Mouse (Mus musculus): ENCODE results near the gene Syk. TPM values are rescaled to one million over a fixed set of nuclear protein-coding genes. Genes with fewer than 3 reads are reported as not detected.

Gene Syk
- 1.5 and 1.7 TPM in 2 replicates for polyA plus RNA-seq (2015; fragmentation: Nextera tagmentation; extraction: Ambion mirVana)

DNA sequence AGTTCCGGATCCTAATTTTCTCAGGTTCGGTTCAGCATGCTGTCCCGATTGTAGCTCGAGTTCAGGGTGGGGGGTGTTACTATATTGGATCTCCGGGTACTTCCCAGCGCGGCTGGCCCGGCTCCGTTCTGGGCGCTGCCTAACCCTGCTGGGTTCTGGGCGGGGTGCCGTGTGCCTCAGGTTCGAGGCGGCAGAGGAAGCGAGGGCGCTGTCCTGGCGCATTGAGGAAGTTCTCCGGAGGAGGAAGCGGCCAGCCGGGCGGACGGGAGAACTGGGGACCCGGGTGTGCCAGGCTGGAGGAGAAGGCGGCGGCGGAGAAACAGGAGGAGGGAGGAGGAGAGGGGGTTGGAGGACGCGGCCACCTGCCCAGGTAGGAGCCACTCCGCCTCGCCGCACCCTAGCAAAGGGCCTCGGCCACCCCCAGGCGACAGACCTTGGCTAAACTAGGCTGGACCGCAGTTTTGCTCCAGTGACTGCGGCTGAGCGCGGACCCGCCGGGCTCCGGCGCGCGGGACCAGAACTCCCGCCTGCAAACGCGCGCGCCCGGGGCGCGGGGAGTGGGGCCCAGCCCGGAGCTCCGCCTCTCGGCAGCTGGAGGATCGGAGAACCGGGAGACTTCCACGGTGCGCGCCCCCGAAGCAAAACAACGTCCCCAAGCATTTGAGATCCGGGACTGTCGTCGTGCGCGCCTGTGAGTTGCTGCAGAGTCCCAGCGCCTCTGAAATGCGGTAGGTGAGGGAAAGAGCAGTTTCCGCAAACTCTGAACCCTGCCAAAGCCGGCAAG, at the start of gene Syk:
TSS of gene Syk (plus strand) at position 296 of the 784 bp plus-strand sequence.
- peak within 1 kb of the TSS; percentile 63 for H3K9ac ChIP-seq
- under 1% methylated on average over 68 of the region's 70 CpGs for WGBS
- peak within 1 kb of the TSS; percentile 93 for H3K4me2 ChIP-seq
- peak; percentile 50; the same call in 1 of the 2 replicates for ATAC-seq (ENCODE audit: low read depth)
- H3K4me3 ChIP-seq, result peak within 1 kb of the TSS; percentile 53
- H3K9me3 ChIP-seq, result no peaks in the 10 kb centered on the region
- H3K27ac ChIP-seq (replicated peaks), result no peak within 1 kb of the TSS
- H3K27me3 ChIP-seq, result peaks cover 35% of the 10 kb centered on the region
- peaks cover 11% of the 10 kb centered on the region for H3K4me1 ChIP-seq (replicated peaks)
- H3K36me3 ChIP-seq, result no peaks in the 10 kb centered on the region

DNA sequence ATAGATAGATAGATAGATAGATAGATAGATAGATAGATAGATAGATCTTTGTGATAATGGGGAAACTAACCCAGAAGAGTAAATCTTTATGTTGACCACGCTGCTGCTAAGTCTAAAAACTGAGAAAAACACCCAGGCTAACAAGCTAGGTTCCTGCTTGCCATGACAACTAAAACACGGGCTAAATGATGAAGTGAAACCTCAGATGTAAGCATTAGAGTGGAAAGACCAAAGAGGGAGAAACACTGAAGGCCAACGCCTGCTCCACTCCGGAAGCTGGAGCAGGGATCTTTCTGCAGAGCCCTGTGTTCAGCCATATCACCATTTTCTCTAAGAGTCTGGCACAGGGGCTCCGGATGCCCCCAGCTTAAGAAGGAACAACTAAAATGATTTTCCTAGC, 49.3 kb upstream of the Syk start:
- WGBS, result 80% methylated on average over 5 of the region's 5 CpGs
- Histone ChIP-seq H3K9me3 (no peaks in the 10 kb centered on the region), H3K4me1 (replicated peaks) (peaks cover 10% of the 10 kb centered on the region), H3K36me3 (no peaks in the 10 kb centered on the region), H3K9ac (no peak overlapping the region), H3K27ac (replicated peaks) (no peak overlapping the region), H3K4me2 (no peak overlapping the region), H3K27me3 (peaks cover 16% of the 10 kb centered on the region), H3K4me3 (no peak overlapping the region)
- ATAC-seq (ENCODE audit: low read depth), result no peak

DNA sequence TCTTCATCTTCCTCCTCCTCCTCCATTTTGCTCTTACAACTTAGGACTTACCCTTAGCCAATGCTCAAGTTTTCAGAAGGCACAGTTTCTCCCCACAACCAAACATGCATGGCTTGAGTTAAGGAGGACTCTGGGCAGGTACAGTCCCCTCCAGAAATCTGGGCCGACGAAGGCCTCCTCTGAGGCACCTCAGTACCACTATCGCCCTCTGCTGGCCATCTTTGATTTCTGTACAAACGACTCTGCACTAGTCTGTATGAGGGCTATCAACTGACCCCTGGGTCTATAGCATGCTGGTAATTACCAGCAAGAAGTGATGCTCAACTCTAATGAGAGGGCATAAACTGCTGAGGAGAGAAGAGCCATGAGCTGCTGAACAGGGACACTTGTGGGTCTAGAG, 47.4 kb upstream of the Syk start:
- Histone ChIP-seq H3K36me3 (no peaks in the 10 kb centered on the region), H3K27me3 (no peaks in the 10 kb centered on the region; the same call in 1 of the 2 replicates), H3K4me1 (replicated peaks) (no peaks in the 10 kb centered on the region; the same call in 1 of the 2 replicates), H3K4me3 (no peak overlapping the region), H3K27ac (replicated peaks) (no peak overlapping the region), H3K9me3 (no peaks in the 10 kb centered on the region), H3K9ac (no peak overlapping the region), H3K4me2 (no peak overlapping the region)
- 8% methylated on average over 4 of the region's 4 CpGs for WGBS
- no peak for ATAC-seq (ENCODE audit: low read depth)

DNA sequence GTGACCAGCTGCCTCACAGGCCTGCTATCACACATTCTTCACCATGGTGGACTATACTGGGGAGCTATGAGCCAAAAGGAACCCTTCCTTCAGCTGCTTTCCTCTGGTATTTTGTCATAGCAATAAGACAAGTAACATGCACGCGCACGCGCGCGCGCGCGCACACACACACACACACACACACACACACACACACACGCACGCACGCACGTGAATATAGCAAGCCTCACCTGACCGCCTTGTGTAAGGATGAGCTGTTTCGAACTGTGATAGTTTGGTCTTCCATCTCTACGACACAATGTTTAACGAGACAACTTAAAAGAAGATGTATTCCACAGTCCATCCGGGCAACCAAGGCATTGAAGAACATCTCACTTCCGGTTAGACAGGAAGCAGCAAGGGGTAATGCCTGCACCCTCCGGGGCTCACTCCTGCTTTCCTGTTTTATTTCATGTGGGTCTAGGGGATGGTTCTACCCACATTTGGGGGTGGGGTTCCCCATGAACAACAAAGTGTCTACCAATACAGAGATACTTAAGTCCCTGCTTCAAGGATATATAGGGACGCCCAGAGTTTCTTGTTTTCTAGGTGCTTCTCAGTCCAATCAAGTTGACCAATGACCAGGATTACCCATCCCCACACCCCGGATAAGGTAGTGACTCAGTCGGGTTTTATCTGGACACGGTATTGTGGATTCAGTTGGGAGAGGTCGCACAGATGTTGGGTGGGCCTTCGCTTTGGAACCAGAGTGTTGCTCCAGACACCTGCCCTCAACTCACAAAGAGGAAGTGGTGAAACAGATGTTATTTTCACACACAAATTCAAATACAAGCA, 45.0 kb upstream of the Syk start:
- H3K9ac ChIP-seq, result no peak overlapping the region
- no peak overlapping the region for H3K27ac ChIP-seq (replicated peaks)
- 95% methylated on average over 26 of the region's 26 CpGs for WGBS
- H3K36me3 ChIP-seq, result no peaks in the 10 kb centered on the region
- ATAC-seq (ENCODE audit: low read depth), result no peak
- H3K4me3 ChIP-seq, result no peak overlapping the region
- peaks cover 7% of the 10 kb centered on the region for H3K4me1 ChIP-seq (replicated peaks)
- no peaks in the 10 kb centered on the region for H3K9me3 ChIP-seq
- H3K27me3 ChIP-seq, result no peaks in the 10 kb centered on the region
- H3K4me2 ChIP-seq, result no peak overlapping the region

DNA sequence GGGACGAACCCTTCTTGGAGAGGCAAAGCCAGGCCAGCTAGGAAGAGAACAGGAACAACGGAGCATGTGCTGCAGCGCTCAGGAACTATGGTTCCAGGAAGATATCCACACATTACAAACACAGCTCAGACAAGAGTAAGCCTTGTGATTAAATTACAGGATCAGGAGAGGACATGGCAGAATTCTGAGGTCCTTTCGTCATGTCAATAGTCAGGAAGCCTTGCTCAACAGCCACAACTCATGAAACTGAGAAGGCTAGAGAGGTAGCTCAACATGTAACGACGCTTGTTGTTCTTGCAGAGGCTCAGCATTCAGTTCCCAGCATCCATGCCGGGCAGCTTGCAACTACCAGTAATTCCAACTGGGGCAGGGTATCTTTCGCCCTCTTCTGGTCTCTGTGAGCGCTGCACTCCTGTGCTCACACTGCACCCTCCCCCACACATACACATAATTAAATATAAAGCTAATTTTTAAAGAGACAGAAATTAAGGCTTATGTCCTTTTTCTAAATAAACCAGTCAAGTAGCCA, 44.3 kb upstream of the Syk start:
- no peak overlapping the region for H3K9ac ChIP-seq
- H3K36me3 ChIP-seq, result no peaks in the 10 kb centered on the region
- 92% methylated on average over 9 of the region's 9 CpGs for WGBS
- H3K27ac ChIP-seq (replicated peaks), result no peak overlapping the region
- no peak overlapping the region for H3K4me2 ChIP-seq
- no peak overlapping the region for H3K4me3 ChIP-seq
- no peaks in the 10 kb centered on the region for H3K27me3 ChIP-seq
- H3K4me1 ChIP-seq (replicated peaks), result peaks cover 7% of the 10 kb centered on the region
- H3K9me3 ChIP-seq, result no peaks in the 10 kb centered on the region
- no peak for ATAC-seq (ENCODE audit: low read depth)

DNA sequence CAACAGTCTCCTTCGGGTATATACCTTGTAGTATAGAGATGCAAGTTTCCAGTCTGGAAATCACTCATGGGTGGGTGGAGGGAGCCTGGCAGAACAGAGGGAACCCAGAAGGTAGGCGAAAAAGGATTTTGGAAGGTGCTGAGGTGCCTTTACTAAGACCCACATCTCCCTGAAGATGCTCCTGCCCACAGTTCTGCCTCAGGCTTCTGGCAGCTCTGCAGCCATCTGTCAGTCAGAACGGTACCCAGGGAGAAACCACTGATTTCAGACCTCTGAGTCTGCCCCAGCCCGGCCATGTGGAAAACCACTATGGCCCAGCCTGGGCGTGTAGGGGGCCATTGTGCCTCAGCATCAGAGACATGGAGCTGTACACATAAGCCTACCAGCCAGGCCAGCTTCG, 43.5 kb upstream of the Syk start:
- Histone ChIP-seq H3K9me3 (no peaks in the 10 kb centered on the region), H3K4me3 (no peak overlapping the region), H3K4me1 (replicated peaks) (peaks cover 7% of the 10 kb centered on the region), H3K36me3 (no peaks in the 10 kb centered on the region), H3K9ac (no peak overlapping the region), H3K4me2 (no peak overlapping the region), H3K27ac (replicated peaks) (no peak overlapping the region), H3K27me3 (no peaks in the 10 kb centered on the region)
- no peak for ATAC-seq (ENCODE audit: low read depth)
- WGBS, result 84% methylated on average over 6 of the region's 6 CpGs

DNA sequence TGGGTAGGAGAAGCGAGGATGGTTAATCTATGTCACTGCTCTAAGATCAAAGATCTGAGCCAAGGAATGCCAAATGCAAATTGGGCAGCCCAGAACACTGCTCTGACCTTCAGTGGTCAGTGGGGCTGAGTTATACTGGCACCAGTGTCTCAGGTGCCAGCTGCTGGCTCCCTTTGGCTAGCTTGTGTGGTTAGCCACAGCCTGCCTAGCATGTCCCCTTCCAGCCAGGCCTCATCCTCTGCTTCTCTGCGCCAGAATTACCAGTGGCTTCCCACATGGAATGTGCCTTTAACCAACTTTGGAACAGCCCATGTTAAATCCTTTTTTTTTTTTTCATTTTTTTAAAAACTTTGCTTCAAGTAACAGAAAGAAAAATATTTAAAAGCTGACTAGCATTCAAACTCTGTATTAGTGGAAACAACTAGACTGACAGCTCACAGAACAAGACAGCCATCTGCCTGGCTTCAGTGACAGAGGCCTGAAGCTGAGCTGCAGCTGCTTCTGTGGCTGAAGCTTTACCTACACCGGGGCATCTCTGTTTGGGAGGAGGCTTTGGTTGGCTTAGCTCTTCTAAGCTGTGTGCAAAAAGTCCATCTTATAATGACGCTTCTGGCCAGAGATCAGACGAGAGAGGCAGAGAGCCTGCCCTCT, 41.5 kb upstream of the Syk start:
- Histone ChIP-seq H3K27me3 (no peaks in the 10 kb centered on the region), H3K4me3 (no peak overlapping the region), H3K27ac (replicated peaks) (no peak overlapping the region), H3K9me3 (no peaks in the 10 kb centered on the region), H3K4me1 (replicated peaks) (peaks cover 7% of the 10 kb centered on the region), H3K4me2 (no peak overlapping the region), H3K36me3 (no peaks in the 10 kb centered on the region), H3K9ac (no peak overlapping the region)
- ATAC-seq (ENCODE audit: low read depth), result no peak
- WGBS, result 84% methylated on average over 5 of the region's 5 CpGs

DNA sequence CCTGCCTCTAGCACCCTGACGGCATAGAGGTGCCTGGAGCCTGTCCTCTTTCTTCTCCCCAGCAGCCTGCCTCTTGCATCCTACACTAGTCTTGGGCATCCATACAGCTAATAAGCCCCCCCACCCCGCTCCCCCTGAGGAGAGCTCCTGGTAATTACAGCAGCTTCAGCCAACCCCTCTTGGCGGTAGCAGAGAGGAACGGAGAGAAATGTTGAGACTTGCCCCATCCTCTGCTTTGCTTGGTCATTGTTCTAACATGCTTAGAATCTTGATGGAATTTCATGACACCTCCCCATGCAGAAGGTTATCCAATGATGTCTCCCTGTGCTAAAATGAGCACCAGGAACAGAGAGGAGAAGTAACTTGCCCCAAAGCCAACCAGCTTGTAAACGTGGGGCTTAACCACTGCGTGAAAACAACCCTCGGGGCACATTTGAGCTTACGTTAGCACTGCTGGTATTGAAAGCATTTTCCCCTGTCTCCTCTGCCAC, 40.9 kb upstream of the Syk start:
- Histone ChIP-seq H3K36me3 (no peaks in the 10 kb centered on the region), H3K27me3 (no peaks in the 10 kb centered on the region), H3K4me1 (replicated peaks) (peaks cover 7% of the 10 kb centered on the region), H3K9me3 (no peaks in the 10 kb centered on the region), H3K4me3 (no peak overlapping the region), H3K27ac (replicated peaks) (no peak overlapping the region), H3K9ac (no peak overlapping the region), H3K4me2 (no peak overlapping the region)
- ATAC-seq (ENCODE audit: low read depth), result no peak
- WGBS, result 65% methylated on average over 8 of the region's 8 CpGs

DNA sequence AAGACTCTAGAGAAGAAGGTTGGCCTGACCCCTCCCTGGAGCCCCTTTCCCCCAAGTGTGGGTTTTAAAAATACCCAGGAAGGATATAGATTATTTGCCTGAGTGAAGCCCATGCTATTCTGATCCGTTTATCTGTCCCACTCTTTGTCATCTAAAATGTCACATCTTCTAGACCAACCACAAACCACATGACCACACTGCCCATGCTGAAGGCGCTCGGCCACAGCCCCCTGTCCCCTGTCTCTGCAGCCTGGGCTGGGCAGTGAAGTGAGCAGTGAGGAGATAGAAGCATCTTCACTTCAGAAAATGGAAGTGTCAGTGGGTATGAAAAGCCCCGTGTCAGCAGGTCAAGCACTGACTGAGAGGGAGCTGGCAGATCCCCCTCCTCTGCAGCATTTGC, 40.3 kb upstream of the Syk start:
- H3K27me3 ChIP-seq, result no peaks in the 10 kb centered on the region
- no peak overlapping the region for H3K9ac ChIP-seq
- H3K27ac ChIP-seq (replicated peaks), result no peak overlapping the region
- no peaks in the 10 kb centered on the region for H3K36me3 ChIP-seq
- 68% methylated on average over 4 of the region's 4 CpGs for WGBS
- no peak for ATAC-seq (ENCODE audit: low read depth)
- H3K9me3 ChIP-seq, result no peaks in the 10 kb centered on the region
- H3K4me1 ChIP-seq (replicated peaks), result peaks cover 7% of the 10 kb centered on the region
- H3K4me2 ChIP-seq, result no peak overlapping the region
- H3K4me3 ChIP-seq, result no peak overlapping the region

DNA sequence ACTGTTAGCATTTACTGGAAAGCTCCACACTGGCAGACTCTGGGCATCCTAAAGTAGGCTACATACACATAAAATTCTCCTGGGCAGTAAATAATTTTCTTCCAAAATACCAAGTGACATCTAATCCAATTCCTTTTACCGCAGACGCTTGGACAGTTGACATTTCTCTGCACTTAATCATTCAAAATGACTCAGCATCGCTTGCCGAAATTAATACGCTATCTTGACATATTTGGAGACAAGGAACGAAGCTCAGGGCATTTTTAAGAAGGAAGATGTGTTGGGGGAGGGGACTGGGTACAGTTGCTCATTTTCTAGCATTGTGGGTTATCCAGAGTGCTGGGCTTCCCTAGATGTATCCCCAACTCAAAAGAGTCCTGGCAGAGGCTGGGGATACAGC, 36.7 kb upstream of the Syk start:
- H3K27ac ChIP-seq (replicated peaks), result no peak overlapping the region
- H3K27me3 ChIP-seq, result no peaks in the 10 kb centered on the region
- no peaks in the 10 kb centered on the region for H3K9me3 ChIP-seq
- peaks cover 3% of the 10 kb centered on the region for H3K4me1 ChIP-seq (replicated peaks)
- H3K4me2 ChIP-seq, result no peak overlapping the region
- no peaks in the 10 kb centered on the region for H3K36me3 ChIP-seq
- 84% methylated on average over 6 of the region's 6 CpGs for WGBS
- H3K9ac ChIP-seq, result no peak overlapping the region
- no peak overlapping the region for H3K4me3 ChIP-seq
- ATAC-seq (ENCODE audit: low read depth), result no peak

DNA sequence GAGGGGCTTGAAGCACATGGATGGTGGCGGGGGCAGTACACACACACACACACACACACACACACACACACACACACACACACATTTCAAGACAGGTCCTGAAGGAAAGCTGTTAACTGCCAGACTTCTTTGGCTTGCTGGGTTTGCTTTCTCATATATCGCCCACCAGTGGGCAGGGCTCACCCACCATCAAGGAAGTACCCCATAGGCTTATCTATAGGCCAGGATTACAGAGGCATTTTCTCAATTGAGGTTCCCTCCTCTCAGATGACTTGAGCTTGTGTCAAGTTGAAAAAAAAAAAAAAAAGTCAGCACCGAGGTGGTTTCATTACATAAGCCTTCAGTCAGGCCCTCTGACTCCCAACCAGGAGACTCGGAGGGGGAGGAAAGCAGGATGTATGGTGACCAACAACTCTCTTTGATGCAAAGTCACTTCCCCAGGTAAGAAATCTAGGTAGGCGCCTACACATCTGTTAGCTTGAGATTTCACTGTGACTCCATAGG, 32.2 kb upstream of the Syk start:
- Histone ChIP-seq H3K4me1 (replicated peaks) (no peaks in the 10 kb centered on the region), H3K4me2 (no peak overlapping the region), H3K27ac (replicated peaks) (no peak overlapping the region), H3K9me3 (no peaks in the 10 kb centered on the region), H3K36me3 (no peaks in the 10 kb centered on the region), H3K4me3 (no peak overlapping the region), H3K27me3 (no peaks in the 10 kb centered on the region), H3K9ac (no peak overlapping the region)
- ATAC-seq (ENCODE audit: low read depth), result no peak
- WGBS, result 75% methylated on average over 5 of the region's 5 CpGs

Data from neural tube, embryonic 13.5 days (tissue).